Mouse (Mus musculus) heart, postnatal 0 days (tissue): ENCODE data around the gene Trappc10.

Experiments
- CTCF ChIP-seq: IDR thresholded peaks from 2 replicates; pipeline ENCODE4 v1.5.1; 2016; ENCODE audit warnings: antibody characterized with exemption, control low read depth, low read depth
- EP300 ChIP-seq: IDR thresholded peaks from 2 replicates; pipeline ENCODE4 v1.6.1; 2016; ENCODE audit warnings: antibody characterized with exemption, low read depth

DNA sequence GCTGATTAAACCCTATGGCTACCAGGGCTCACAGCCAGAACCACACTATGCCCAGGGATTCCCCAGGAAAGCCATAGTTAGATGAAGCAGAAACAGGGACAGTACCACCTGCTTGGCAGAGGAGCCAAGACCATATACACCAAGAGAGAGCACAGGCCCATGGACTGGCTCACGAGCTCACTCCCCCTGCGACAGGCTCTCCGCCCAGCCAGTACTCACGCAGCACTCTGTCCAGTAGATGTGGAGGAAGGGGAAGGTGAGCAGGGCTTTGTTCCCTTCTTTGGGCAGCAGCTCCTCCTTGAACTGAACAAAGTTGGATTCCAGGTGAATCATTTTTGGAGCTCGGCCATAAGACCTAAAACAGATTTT lies 15.9 kb downstream of the Trappc10 start:
- TF ChIP-seq CTCF = no peak
- TF ChIP-seq EP300 = no peak
